Mouse (Mus musculus): Measurements from ENCODE around the gene Ece2.

DNA sequence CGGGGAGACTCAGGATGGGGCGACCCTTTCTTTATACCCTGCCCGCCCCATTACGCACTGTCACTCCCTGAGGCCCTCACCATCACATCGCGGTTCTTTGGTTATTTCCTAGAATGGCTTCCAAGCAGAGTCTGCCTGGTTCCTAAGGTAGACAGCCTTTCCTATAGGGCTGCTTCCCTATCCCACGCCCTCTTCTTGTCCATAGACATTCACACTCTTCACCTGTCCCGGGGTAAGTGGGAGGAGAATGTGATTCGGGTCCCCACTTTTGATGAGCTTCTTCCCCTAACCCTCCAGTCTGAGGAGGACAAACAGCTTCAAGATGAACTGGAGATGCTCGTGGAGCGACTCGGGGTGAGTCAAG is 22.3 kb downstream of the Ece2 start:
- TF ChIP-seq CTCF (IDR thresholded peaks at IDR 0.05; ENCODE audit: low read depth): no peak
- no peak for TF ChIP-seq EP300 (IDR thresholded peaks at IDR 0.05; ENCODE audit: low read depth)
